Mouse (Mus musculus): ENCODE results near the gene Btc.

Btc gene

GRCm38 (mm10) chr5:91402339-91403211 is at the start of gene Btc:
Gene Btc, minus strand, starts transcription at chr5:91402994.
- no peak for DNase-seq (ENCODE audit: low read depth, low spot score)

- no peak for DNase-seq (ENCODE audit: low read depth, low spot score)
Observed at GRCm38 (mm10) chr5:91444981-91445517, 42.3 kb upstream of the Btc start.

- DNase-seq (ENCODE audit: low read depth, low spot score) = no peak
Observed at GRCm38 (mm10) chr5:91436563-91436962, 33.8 kb upstream of the Btc start.

- DNase-seq (ENCODE audit: low read depth, low spot score) = no peak
Observed at GRCm38 (mm10) chr5:91434723-91435658, 32.2 kb upstream of the Btc start.

DNA sequence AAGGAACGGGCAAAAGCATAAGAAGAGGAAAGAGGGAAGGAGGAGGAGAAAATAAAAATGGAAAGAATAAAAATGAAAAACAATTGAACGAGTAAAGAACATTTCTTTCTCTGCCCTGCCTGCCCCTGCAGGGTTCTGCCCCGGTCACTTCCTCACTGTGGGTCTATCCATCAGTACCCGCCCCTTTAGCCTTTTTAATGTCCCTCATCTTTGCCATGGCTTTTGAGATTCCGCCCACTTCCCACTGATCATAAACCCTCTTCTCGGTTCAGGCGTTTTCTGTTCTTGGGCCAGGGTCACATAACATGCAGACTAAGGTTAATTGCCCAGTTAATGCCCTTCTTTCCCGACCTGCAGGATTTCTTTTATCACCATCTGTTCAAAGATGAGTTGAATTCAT is 25.8 kb upstream of the Btc start:
- DNase-seq (ENCODE audit: low read depth, low spot score) = no peak

GRCm38 (mm10) chr5:91413814-91414213 is 11.0 kb upstream of the Btc start:
- DNase-seq (ENCODE audit: low read depth, low spot score) = no peak

DNA sequence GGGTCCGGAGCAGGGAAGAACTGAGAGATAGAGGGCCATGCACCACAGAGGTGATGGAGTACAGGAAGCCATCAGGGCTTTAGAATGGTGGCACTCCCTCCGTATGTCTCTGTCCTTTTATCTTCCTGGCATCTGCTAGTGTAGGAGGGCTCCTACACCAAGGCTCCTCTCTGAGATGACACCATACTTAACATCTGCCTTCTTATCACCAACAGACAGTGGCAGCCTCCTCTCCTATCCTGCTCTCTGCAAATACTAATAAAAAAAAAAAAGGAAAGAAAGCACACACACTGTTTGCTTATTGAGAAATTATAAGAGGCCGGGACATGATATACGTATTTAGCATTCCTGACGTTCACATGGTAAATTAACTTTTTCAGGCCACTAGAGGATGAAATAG is 1.5 kb upstream of the Btc start:
- no peak for DNase-seq (ENCODE audit: low read depth, low spot score)

- no peak for DNase-seq (ENCODE audit: low read depth, low spot score)
Observed at GRCm38 (mm10) chr5:91403281-91403680, 487 bp upstream of the Btc start.

GRCm38 (mm10) chr5:91400493-91401096 is 2.2 kb downstream of the Btc start:
- DNase-seq (ENCODE audit: low read depth, low spot score) = no peak

DNA sequence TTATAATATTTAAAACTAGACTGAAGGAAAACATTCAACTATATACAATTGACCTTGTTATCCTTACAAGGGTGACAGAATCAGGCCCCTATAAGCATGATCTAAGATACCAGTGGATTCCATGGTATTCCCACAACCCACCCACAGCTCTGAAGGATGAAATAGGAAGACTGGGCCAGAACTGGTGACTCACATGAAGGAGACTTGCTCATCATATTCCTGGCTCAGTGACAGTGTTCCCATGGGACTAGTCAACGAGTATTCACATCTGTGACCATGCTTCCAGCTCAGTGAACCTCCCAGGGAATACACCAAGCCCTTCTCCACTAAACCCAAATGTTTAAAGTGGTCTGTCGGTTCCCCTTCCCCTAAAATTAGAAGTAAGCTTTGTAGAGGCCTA is 27.3 kb downstream of the Btc start:
- DNase-seq (ENCODE audit: low read depth, low spot score) = no peak

- DNase-seq (ENCODE audit: low read depth, low spot score) = no peak
Observed at GRCm38 (mm10) chr5:91368061-91368565, 34.7 kb downstream of the Btc start.

- DNase-seq (ENCODE audit: low read depth, low spot score) = no peak
Observed at GRCm38 (mm10) chr5:91366925-91367324, 35.9 kb downstream of the Btc start.

DNA sequence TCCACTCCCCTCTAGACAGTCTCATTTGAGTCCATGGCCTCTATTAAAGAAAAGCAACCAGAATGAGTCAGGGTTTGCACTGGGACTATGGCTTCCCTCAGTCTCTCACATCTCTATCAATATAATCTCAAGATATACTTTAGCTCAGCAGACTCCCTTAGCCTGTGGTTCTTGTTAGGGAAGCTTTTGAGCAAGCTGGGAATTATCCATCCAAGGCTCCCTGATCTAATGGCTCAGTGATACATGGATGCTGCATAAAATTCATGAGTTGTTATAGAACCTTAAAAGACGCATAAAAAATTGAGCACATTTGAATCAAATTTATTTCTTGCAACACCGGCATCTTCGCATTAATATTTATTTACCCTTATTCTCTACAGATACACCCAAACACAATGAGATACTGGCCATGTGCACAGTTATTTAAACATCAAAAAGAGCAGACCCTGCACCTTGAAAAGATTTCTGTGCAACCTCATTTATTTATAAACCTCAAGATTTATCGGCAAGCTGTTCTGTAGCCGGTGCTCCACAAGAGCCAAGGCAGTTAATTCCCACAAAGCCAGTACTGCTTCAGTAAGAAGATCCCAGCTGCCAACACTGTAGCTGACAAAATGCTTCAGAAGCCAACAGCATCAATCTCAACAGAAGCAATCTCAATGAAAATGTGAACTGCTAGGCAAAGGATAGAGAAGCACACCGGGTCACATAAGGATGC is 39.4 kb downstream of the Btc start:
- DNase-seq (ENCODE audit: low read depth, low spot score) = no peak

DNA sequence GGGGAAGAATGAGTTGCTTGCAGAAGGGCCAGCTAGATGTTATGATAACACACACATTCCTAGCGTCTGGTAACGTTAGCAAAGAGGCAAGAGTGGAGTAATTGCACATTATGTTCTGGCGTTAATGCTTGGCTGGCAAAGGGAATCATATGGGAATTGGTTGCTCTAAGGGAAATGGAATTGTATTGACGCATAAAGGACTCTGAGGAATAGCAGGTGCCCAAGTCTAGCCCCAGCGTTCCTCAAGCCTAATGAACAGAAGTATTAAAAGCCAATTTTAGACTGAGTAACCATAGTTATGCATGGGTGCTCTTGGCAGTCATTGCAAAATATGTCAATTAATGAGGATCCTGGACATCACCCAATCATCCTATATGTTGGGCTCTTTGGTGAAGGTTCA is 50.1 kb downstream of the Btc start:
- DNase-seq (ENCODE audit: low read depth, low spot score) = no peak

DNA sequence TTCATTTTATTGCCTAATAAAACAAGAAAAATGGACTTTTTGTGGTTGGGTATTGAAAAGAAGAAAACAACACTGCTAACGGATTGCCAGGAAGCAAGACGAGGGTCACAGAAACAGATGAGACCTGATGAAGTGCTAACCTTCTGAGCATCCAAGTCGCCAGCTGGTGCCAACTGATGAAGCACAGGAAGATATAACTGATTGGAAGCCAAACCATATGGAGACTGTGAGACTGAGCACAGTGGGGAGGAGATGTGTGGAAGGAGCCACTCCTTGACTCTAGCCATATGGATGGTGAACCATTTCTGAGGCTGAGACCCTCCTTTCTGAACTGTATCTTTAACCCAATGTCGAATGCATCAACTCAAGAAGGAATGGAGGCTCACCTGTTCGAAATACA is 57.1 kb downstream of the Btc start:
- no peak for DNase-seq (ENCODE audit: low read depth, low spot score)

GRCm38 (mm10) chr5:91345064-91345463 is 57.7 kb downstream of the Btc start:
- DNase-seq (ENCODE audit: low read depth, low spot score) = no peak

GRCm38 (mm10) chr5:91341981-91342760 is 60.6 kb downstream of the Btc start:
- no peak for DNase-seq (ENCODE audit: low read depth, low spot score)

DNA sequence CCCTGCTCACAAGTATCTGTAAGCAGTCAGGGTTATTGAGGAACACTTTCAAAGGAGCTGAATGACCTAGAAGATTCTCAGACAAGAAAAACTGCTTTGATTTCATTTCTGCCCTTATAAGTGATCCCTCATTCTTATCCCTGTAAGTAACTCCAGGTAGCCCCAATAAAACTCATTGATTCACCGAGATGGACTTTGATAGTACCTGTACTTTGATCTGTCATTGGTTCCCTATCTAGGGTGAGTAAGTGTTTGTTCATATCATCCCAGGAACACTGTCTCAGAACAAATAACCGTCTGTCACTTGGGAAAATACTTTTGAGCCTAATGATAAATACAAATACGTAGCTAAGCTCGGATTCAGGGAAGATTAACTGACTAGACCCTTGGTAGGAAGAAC is 68.6 kb downstream of the Btc start:
- DNase-seq (ENCODE audit: low read depth, low spot score) = no peak

GRCm38 (mm10) chr5:91332079-91332865 is 70.5 kb downstream of the Btc start:
- no peak for DNase-seq (ENCODE audit: low read depth, low spot score)
